Mouse (Mus musculus): ENCODE data around the gene Hist2h2be. TPM values are rescaled to one million over a fixed set of nuclear protein-coding genes. Genes with fewer than 3 reads are reported as not detected.

Gene Hist2h2be
- polyA plus RNA-seq, 1 experiment from 2014 or later = 3.4 TPM

GRCm38 (mm10) chr3:96175251-96175650 is 45.7 kb upstream of the Hist2h2be start:
- no peaks in the 10 kb centered on the region for H3K9me3 ChIP-seq (ENCODE audit: control insufficient read depth, low read length)
- TF ChIP-seq EP300 (optimal IDR thresholded peaks at IDR 0.05) (no peak), CTCF (IDR thresholded peaks at IDR 0.05; ENCODE audit: low read depth) (no peak)
- ATAC-seq (ENCODE audit: low FRiP score, low TSS enrichment) (no peak), DNase-seq (ENCODE audit: low spot score) (no peak)
- 92% methylated on average over 6 of the region's 6 CpGs for WGBS
- H3K4me1 ChIP-seq (replicated peaks; ENCODE audit: control insufficient read depth, insufficient read depth) = 0 out of 2 replicates have a peak, but pooled peaks cover 3% of the 10 kb centered on the region
- no peak overlapping the region for H3K27ac ChIP-seq (replicated peaks)
- H3K4me3 ChIP-seq (ENCODE audit: low read depth, low read length) = no peak overlapping the region
- H3K9ac ChIP-seq (ENCODE audit: low read length) = no peak overlapping the region
- peaks cover 4% of the 10 kb centered on the region; the same call in 1 of the 2 replicates for H3K36me3 ChIP-seq (ENCODE audit: control insufficient read depth, insufficient read depth, low read length)
- H3K4me2 ChIP-seq (replicated peaks; ENCODE audit: low read depth) = no peak overlapping the region
- no peaks in the 10 kb centered on the region for H3K27me3 ChIP-seq (ENCODE audit: control insufficient read depth, insufficient read depth, low read length)

- Histone ChIP-seq H3K4me3 (ENCODE audit: low read depth, low read length) (no peak overlapping the region), H3K36me3 (ENCODE audit: control insufficient read depth, insufficient read depth, low read length) (peaks cover 4% of the 10 kb centered on the region; the same call in 1 of the 2 replicates), H3K9me3 (ENCODE audit: control insufficient read depth, low read length) (no peaks in the 10 kb centered on the region), H3K4me1 (replicated peaks; ENCODE audit: control insufficient read depth, insufficient read depth) (0 out of 2 replicates have a peak, but pooled peaks cover 5% of the 10 kb centered on the region), H3K27me3 (ENCODE audit: control insufficient read depth, insufficient read depth, low read length) (no peaks in the 10 kb centered on the region), H3K4me2 (replicated peaks; ENCODE audit: low read depth) (no peak overlapping the region), H3K9ac (ENCODE audit: low read length) (no peak overlapping the region), H3K27ac (replicated peaks) (no peak overlapping the region)
- DNase-seq (ENCODE audit: low spot score) = no peak
- WGBS = 93% methylated on average over 4 of the region's 4 CpGs
- ATAC-seq (ENCODE audit: low FRiP score, low TSS enrichment) = no peak
- no peak for TF ChIP-seq CTCF (IDR thresholded peaks at IDR 0.05; ENCODE audit: low read depth)
Observed at GRCm38 (mm10) chr3:96178427-96178826, 42.5 kb upstream of the Hist2h2be start.

DNA sequence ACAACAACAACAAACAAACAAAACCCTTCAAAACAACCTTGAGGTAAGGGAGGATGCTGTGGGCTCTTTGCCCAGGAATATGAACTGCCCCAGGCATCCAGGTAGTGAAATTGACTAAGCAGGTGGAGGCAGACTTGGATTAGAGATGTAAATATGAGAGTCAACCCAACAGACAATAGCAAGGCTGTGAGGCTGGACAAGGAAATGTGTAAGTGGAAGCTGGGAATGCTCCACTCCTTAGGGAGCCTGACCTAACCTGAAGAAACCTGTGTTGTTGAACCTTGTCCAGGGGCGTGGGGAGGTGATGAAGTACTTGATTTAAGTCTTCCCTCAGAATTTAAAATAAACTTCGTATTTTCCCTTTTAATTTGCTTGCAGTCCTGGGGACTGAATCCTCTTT is 42.0 kb upstream of the Hist2h2be start:
- DNase-seq (ENCODE audit: low spot score) (no peak), ATAC-seq (ENCODE audit: low FRiP score, low TSS enrichment) (no peak)
- TF ChIP-seq CTCF (IDR thresholded peaks at IDR 0.05; ENCODE audit: low read depth) (no peak), EP300 (optimal IDR thresholded peaks at IDR 0.05) (no peak)
- no peak overlapping the region for H3K27ac ChIP-seq (replicated peaks)
- 0 out of 2 replicates have a peak, but pooled peaks cover 5% of the 10 kb centered on the region for H3K4me1 ChIP-seq (replicated peaks; ENCODE audit: control insufficient read depth, insufficient read depth)
- no peak overlapping the region for H3K4me2 ChIP-seq (replicated peaks; ENCODE audit: low read depth)
- no peaks in the 10 kb centered on the region for H3K9me3 ChIP-seq (ENCODE audit: control insufficient read depth, low read length)
- H3K36me3 ChIP-seq (ENCODE audit: control insufficient read depth, insufficient read depth, low read length) = peaks cover 4% of the 10 kb centered on the region; the same call in 1 of the 2 replicates
- H3K27me3 ChIP-seq (ENCODE audit: control insufficient read depth, insufficient read depth, low read length) = no peaks in the 10 kb centered on the region
- no peak overlapping the region for H3K4me3 ChIP-seq (ENCODE audit: low read depth, low read length)
- H3K9ac ChIP-seq (ENCODE audit: low read length) = no peak overlapping the region
- WGBS = 61% methylated on average over 2 of the region's 2 CpGs

DNA sequence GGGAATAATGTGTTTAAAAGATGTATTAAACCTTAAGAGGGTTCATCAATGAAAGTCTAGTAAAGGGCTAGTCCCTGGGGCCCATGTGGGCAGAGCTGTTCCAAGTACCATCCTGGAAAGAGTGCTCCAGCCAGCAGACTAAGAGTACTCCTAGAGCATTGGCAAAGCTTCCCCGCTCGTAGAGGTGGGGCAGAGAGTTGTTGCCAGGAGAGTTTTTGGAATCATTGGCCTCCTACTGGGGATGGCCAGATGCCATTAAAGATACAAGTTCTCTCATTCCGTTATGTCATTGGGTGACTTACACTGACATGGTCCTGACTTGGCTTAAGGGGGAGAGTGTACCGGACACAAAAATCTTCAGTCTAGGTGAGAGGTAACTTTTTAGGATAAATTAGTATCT is 41.4 kb upstream of the Hist2h2be start:
- Histone ChIP-seq H3K9ac (ENCODE audit: low read length) (no peak overlapping the region), H3K4me1 (replicated peaks; ENCODE audit: control insufficient read depth, insufficient read depth) (0 out of 2 replicates have a peak, but pooled peaks cover 5% of the 10 kb centered on the region), H3K27me3 (ENCODE audit: control insufficient read depth, insufficient read depth, low read length) (no peaks in the 10 kb centered on the region), H3K27ac (replicated peaks) (no peak overlapping the region), H3K36me3 (ENCODE audit: control insufficient read depth, insufficient read depth, low read length) (peaks cover 2% of the 10 kb centered on the region; the same call in 1 of the 2 replicates), H3K4me3 (ENCODE audit: low read depth, low read length) (no peak overlapping the region), H3K9me3 (ENCODE audit: control insufficient read depth, low read length) (no peaks in the 10 kb centered on the region), H3K4me2 (replicated peaks; ENCODE audit: low read depth) (no peak overlapping the region)
- 52% methylated on average over 4 of the region's 4 CpGs for WGBS
- DNase-seq (ENCODE audit: low spot score) = no peak
- TF ChIP-seq CTCF (IDR thresholded peaks at IDR 0.05; ENCODE audit: low read depth) = no peak
- TF ChIP-seq EP300 (optimal IDR thresholded peaks at IDR 0.05) = no peak
- ATAC-seq (ENCODE audit: low FRiP score, low TSS enrichment) = no peak

DNA sequence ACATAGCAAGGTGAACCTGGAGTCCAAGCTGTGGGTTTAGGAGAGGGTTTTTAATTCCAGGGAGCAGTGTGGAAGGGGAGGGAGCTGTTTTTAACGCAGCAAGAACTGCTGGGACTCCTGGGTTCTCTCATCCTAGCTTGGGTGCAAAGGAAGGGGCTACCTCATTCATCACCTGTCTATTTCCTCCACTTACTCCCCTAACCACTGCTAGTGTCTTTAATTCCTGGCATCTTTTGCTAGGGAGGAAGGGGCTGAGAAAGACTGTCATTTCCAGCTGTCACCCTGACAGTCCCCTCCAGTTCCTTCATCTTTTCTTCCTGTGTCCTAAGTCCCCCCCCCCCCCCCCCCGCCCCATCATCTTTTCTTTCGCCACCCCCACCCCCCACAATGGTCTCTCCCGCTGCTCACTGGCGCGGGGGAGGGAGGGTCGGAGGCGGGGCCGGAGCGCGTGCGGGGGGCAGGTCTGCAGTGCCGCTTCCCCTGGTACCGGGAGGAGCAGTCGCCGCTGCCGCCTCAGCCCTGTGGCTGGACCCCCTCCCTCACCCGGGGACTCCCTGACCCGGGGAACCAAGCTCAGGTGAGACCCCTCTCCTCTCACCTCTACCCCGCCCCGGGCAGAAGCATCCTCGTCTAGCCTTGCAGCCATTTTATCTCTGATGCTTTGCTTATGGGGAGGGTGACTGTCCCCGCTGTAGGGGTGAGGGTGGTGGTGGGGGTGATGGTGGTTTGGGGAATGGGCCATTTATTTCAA is 40.0 kb upstream of the Hist2h2be start, which contains the start of gene Sv2a:
Gene Sv2a (plus strand): TSS at position 425 of the 751 bp plus-strand sequence.
- H3K9ac ChIP-seq (ENCODE audit: low read length) = peak within 1 kb of the TSS; percentile 55
- 0% methylated on average over 6 of the region's 23 CpGs for WGBS
- H3K4me3 ChIP-seq (ENCODE audit: low read depth, low read length) = peak within 1 kb of the TSS; percentile 46
- DNase-seq (ENCODE audit: low spot score) = peak; percentile 60
- no peak for TF ChIP-seq CTCF (IDR thresholded peaks at IDR 0.05; ENCODE audit: low read depth)
- TF ChIP-seq EP300 (optimal IDR thresholded peaks at IDR 0.05) = no peak
- no peaks in the 10 kb centered on the region for H3K27me3 ChIP-seq (ENCODE audit: control insufficient read depth, insufficient read depth, low read length)
- 0 out of 2 replicates have a peak, but pooled peaks cover 5% of the 10 kb centered on the region for H3K4me1 ChIP-seq (replicated peaks; ENCODE audit: control insufficient read depth, insufficient read depth)
- H3K9me3 ChIP-seq (ENCODE audit: control insufficient read depth, low read length) = no peaks in the 10 kb centered on the region
- no peak within 1 kb of the TSS for H3K27ac ChIP-seq (replicated peaks)
- no peaks in the 10 kb centered on the region; the same call in 1 of the 2 replicates for H3K36me3 ChIP-seq (ENCODE audit: control insufficient read depth, insufficient read depth, low read length)
- peak within 1 kb of the TSS; percentile 67 for H3K4me2 ChIP-seq (replicated peaks; ENCODE audit: low read depth)
- ATAC-seq (ENCODE audit: low FRiP score, low TSS enrichment) = peak; percentile 22; the same call in 1 of the 2 replicates
